Mouse (Mus musculus): ENCODE results near the gene Rtf1. TPM values are rescaled to one million over a fixed set of nuclear protein-coding genes. Genes with fewer than 3 reads are reported as not detected.
"Not testable (repeated sequence)": the region's sequence is repeated elsewhere in the genome, so short reads cannot be mapped to it uniquely, and the experiment has no call there.

Rtf1 gene
- polyA plus RNA-seq, 1 experiment: 30.7 TPM

GRCm38 (mm10) chr2:119683706-119684105 is 8.8 kb downstream of the Rtf1 start:
- no peak overlapping the region for H3K27ac ChIP-seq (ENCODE audit: insufficient read depth, low read depth, low read length)
- no peak for TF ChIP-seq POLR2A (IDR thresholded peaks at IDR 0.05; ENCODE audit: borderline replicate concordance, low read depth, low read length)
- no peak for TF ChIP-seq CTCF (IDR thresholded peaks at IDR 0.05; ENCODE audit: low read depth, low read length)
- no peaks in the 10 kb centered on the region for H3K4me1 ChIP-seq (ENCODE audit: control insufficient read depth, insufficient read depth, low read length)
- H3K4me3 ChIP-seq (ENCODE audit: insufficient read depth, low read length): no peak overlapping the region

GRCm38 (mm10) chr2:119692003-119692701 is 17.3 kb downstream of the Rtf1 start:
- Histone ChIP-seq H3K4me1 (ENCODE audit: control insufficient read depth, insufficient read depth, low read length) (peaks cover 9% of the 10 kb centered on the region), H3K4me3 (ENCODE audit: insufficient read depth, low read length) (no peak overlapping the region), H3K27ac (ENCODE audit: insufficient read depth, low read depth, low read length) (no peak overlapping the region)
- TF ChIP-seq POLR2A (IDR thresholded peaks at IDR 0.05; ENCODE audit: borderline replicate concordance, low read depth, low read length) (no peak), CTCF (IDR thresholded peaks at IDR 0.05; ENCODE audit: low read depth, low read length) (no peak)

GRCm38 (mm10) chr2:119694826-119695225 is 20.0 kb downstream of the Rtf1 start:
- no peak overlapping the region for H3K4me3 ChIP-seq (ENCODE audit: insufficient read depth, low read length)
- H3K4me1 ChIP-seq (ENCODE audit: control insufficient read depth, insufficient read depth, low read length): peaks cover 19% of the 10 kb centered on the region
- H3K27ac ChIP-seq (ENCODE audit: insufficient read depth, low read depth, low read length): peak overlapping the region; percentile 42
- TF ChIP-seq CTCF (IDR thresholded peaks at IDR 0.05; ENCODE audit: low read depth, low read length): no peak
- TF ChIP-seq POLR2A (IDR thresholded peaks at IDR 0.05; ENCODE audit: borderline replicate concordance, low read depth, low read length): no peak

GRCm38 (mm10) chr2:119696111-119696510 is 21.2 kb downstream of the Rtf1 start:
- Histone ChIP-seq H3K27ac (ENCODE audit: insufficient read depth, low read depth, low read length) (no peak overlapping the region), H3K4me3 (ENCODE audit: insufficient read depth, low read length) (no peak overlapping the region), H3K4me1 (ENCODE audit: control insufficient read depth, insufficient read depth, low read length) (peaks cover 19% of the 10 kb centered on the region)
- TF ChIP-seq CTCF (IDR thresholded peaks at IDR 0.05; ENCODE audit: low read depth, low read length): no peak
- no peak for TF ChIP-seq POLR2A (IDR thresholded peaks at IDR 0.05; ENCODE audit: borderline replicate concordance, low read depth, low read length)

- Histone ChIP-seq H3K4me1 (ENCODE audit: control insufficient read depth, insufficient read depth, low read length) (peaks cover 19% of the 10 kb centered on the region), H3K27ac (ENCODE audit: insufficient read depth, low read depth, low read length) (peak overlapping the region; percentile 57), H3K4me3 (ENCODE audit: insufficient read depth, low read length) (no peak overlapping the region)
- TF ChIP-seq CTCF (IDR thresholded peaks at IDR 0.05; ENCODE audit: low read depth, low read length): no peak
- no peak for TF ChIP-seq POLR2A (IDR thresholded peaks at IDR 0.05; ENCODE audit: borderline replicate concordance, low read depth, low read length)
These were observed 23.6 kb downstream of the Rtf1 start for GRCm38 (mm10) chr2:119698472-119698871.

GRCm38 (mm10) chr2:119699962-119700361 is 25.1 kb downstream of the Rtf1 start:
- Histone ChIP-seq H3K4me1 (ENCODE audit: control insufficient read depth, insufficient read depth, low read length) (peaks cover 15% of the 10 kb centered on the region), H3K27ac (ENCODE audit: insufficient read depth, low read depth, low read length) (no peak overlapping the region), H3K4me3 (ENCODE audit: insufficient read depth, low read length) (no peak overlapping the region)
- no peak for TF ChIP-seq POLR2A (IDR thresholded peaks at IDR 0.05; ENCODE audit: borderline replicate concordance, low read depth, low read length)
- TF ChIP-seq CTCF (IDR thresholded peaks at IDR 0.05; ENCODE audit: low read depth, low read length): no peak

GRCm38 (mm10) chr2:119703171-119703570 is 28.3 kb downstream of the Rtf1 start:
- no peak for TF ChIP-seq CTCF (IDR thresholded peaks at IDR 0.05; ENCODE audit: low read depth, low read length)
- TF ChIP-seq POLR2A (IDR thresholded peaks at IDR 0.05; ENCODE audit: borderline replicate concordance, low read depth, low read length): no peak
- no peak overlapping the region for H3K4me3 ChIP-seq (ENCODE audit: insufficient read depth, low read length)
- peaks cover 4% of the 10 kb centered on the region for H3K4me1 ChIP-seq (ENCODE audit: control insufficient read depth, insufficient read depth, low read length)
- no peak overlapping the region for H3K27ac ChIP-seq (ENCODE audit: insufficient read depth, low read depth, low read length)

GRCm38 (mm10) chr2:119707676-119708075 is 32.8 kb downstream of the Rtf1 start:
- H3K27ac ChIP-seq (ENCODE audit: insufficient read depth, low read depth, low read length): no peak overlapping the region
- no peak overlapping the region for H3K4me3 ChIP-seq (ENCODE audit: insufficient read depth, low read length)
- no peaks in the 10 kb centered on the region for H3K4me1 ChIP-seq (ENCODE audit: control insufficient read depth, insufficient read depth, low read length)
- no peak for TF ChIP-seq POLR2A (IDR thresholded peaks at IDR 0.05; ENCODE audit: borderline replicate concordance, low read depth, low read length)
- no peak for TF ChIP-seq CTCF (IDR thresholded peaks at IDR 0.05; ENCODE audit: low read depth, low read length)

GRCm38 (mm10) chr2:119710011-119710410 is 35.1 kb downstream of the Rtf1 start:
- Histone ChIP-seq H3K27ac (ENCODE audit: insufficient read depth, low read depth, low read length) (no peak overlapping the region), H3K4me3 (ENCODE audit: insufficient read depth, low read length) (no peak overlapping the region), H3K4me1 (ENCODE audit: control insufficient read depth, insufficient read depth, low read length) (no peaks in the 10 kb centered on the region)
- TF ChIP-seq POLR2A (IDR thresholded peaks at IDR 0.05; ENCODE audit: borderline replicate concordance, low read depth, low read length) (no peak), CTCF (IDR thresholded peaks at IDR 0.05; ENCODE audit: low read depth, low read length) (no peak)

- not testable (repeated sequence) for H3K4me3 ChIP-seq (ENCODE audit: insufficient read depth, low read length); H3K27ac ChIP-seq (ENCODE audit: insufficient read depth, low read depth, low read length); H3K4me1 ChIP-seq (ENCODE audit: control insufficient read depth, insufficient read depth, low read length)
These were observed 41.0 kb downstream of the Rtf1 start for GRCm38 (mm10) chr2:119715868-119716267.

Measured in bone marrow macrophage, adult 2 months (primary cell).